Mouse (Mus musculus): ENCODE data around the gene Stpg3. TPM values are rescaled to one million over a fixed set of nuclear protein-coding genes. Genes with fewer than 3 reads are reported as not detected.

Gene Stpg3
- total RNA-seq, 1 experiment from 2014 or later = not detected

GRCm38 (mm10) chr2:25174866-25175689 lies 39.4 kb downstream of the Stpg3 start:
- no peak for ATAC-seq (replicated peaks in 1 of 2; ENCODE audit: insufficient read depth in 1 of 2, low FRiP score in 2 of 2, low TSS enrichment in 1 of 2, low read depth in 1 of 2, poor library complexity in 2 of 2, severe bottlenecking in 2 of 2)

GRCm38 (mm10) chr2:25173821-25174220 lies 40.6 kb downstream of the Stpg3 start:
- no peak for ATAC-seq (replicated peaks in 1 of 2; ENCODE audit: insufficient read depth in 1 of 2, low FRiP score in 2 of 2, low TSS enrichment in 1 of 2, low read depth in 1 of 2, poor library complexity in 2 of 2, severe bottlenecking in 2 of 2)

DNA sequence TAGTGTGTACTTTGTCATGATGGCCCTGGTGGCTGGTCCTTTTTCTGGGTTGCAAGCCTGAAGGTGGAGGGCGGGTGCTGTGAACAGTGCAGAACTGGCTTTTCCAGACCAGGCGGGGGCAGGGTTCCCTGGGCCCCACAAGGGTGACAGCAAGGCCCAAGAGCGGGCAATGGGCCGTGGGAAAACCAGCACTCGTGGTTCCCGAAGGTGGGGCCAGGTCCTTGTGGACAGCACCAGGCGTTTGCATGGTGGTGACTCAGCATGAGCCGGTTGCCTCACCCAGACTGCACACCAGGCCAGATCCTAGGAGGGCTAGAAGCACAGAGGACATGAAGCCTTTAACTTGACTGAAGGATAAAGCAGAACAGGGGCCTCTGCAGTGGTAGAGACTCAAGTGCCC lies 41.8 kb downstream of the Stpg3 start:
- peak in 1 of 2 experiments; percentile 33; a peak in 2 of 4 replicates for ATAC-seq (replicated peaks in 1 of 2; ENCODE audit: insufficient read depth in 1 of 2, low FRiP score in 2 of 2, low TSS enrichment in 1 of 2, low read depth in 1 of 2, poor library complexity in 2 of 2, severe bottlenecking in 2 of 2)

DNA sequence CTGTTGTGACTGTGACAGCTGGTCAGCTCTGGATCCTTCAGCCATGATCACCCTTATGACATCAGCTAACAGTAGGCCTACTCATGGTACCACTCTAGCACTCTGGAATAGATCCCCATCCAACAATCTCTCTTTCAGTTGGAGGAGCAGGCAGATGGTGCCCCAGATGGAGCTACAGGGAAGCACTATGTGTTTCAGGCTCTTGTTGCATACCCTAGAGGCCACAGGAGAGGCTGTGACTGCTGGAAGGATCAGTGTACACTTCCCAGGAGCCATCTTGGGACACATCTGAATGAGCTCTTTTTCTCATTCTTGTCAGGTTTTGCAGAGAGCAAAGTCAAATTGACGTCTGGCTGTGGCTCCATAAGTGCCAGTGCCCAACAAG lies 42.7 kb downstream of the Stpg3 start:
- no peak for ATAC-seq (replicated peaks in 1 of 2; ENCODE audit: insufficient read depth in 1 of 2, low FRiP score in 2 of 2, low TSS enrichment in 1 of 2, low read depth in 1 of 2, poor library complexity in 2 of 2, severe bottlenecking in 2 of 2)

GRCm38 (mm10) chr2:25171101-25171768 lies 43.2 kb downstream of the Stpg3 start:
- ATAC-seq (replicated peaks in 1 of 2; ENCODE audit: insufficient read depth in 1 of 2, low FRiP score in 2 of 2, low TSS enrichment in 1 of 2, low read depth in 1 of 2, poor library complexity in 2 of 2, severe bottlenecking in 2 of 2) = no peak

DNA sequence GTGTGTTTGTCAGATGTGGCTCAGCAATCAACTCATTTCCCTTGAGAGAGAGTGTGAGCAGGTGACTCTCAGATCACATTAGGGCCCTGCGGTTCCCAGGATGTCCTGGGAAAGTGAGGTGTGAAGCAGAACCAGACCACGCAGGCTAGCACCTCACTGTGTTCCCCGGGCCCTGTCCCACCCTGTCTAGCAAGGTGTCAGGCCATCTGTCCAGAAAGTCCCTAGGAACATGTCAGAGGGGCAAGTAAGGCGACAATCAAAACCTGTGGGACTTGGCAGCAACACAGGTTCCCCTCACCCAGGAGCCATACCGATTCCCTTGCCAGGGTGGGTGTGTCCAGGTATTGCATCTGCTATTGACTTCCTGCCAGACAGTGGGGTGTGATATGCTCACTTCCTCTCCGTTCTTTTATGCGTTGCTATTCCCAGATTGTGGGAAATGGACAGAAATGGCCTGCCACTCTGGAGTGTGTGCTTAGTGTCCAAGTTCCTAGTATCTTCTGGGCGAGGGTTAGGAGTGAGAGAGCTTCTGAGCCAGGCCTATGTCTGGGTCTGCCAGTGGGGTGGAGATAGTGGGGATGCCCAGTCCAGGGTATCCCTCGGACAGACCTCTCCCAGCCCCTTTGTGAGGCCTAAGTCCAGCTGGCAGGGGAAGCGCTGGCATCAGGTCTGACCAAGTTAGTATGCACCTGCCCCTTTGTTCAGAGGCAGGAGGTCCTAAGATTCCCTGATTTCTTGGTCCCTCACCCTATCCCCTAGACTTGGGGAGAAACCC lies 43.9 kb downstream of the Stpg3 start:
- ATAC-seq (replicated peaks in 1 of 2; ENCODE audit: insufficient read depth in 1 of 2, low FRiP score in 2 of 2, low TSS enrichment in 1 of 2, low read depth in 1 of 2, poor library complexity in 2 of 2, severe bottlenecking in 2 of 2) = 0 out of 4 replicates have a peak, but pooled peaks of 1 of the 2 experiments have one; percentile 13

- ATAC-seq (replicated peaks in 1 of 2; ENCODE audit: insufficient read depth in 1 of 2, low FRiP score in 2 of 2, low TSS enrichment in 1 of 2, low read depth in 1 of 2, poor library complexity in 2 of 2, severe bottlenecking in 2 of 2) = no peak
Observed at GRCm38 (mm10) chr2:25169778-25170177, 44.7 kb downstream of the Stpg3 start.

GRCm38 (mm10) chr2:25168665-25168978 lies 45.8 kb downstream of the Stpg3 start:
- no peak for ATAC-seq (replicated peaks in 1 of 2; ENCODE audit: insufficient read depth in 1 of 2, low FRiP score in 2 of 2, low TSS enrichment in 1 of 2, low read depth in 1 of 2, poor library complexity in 2 of 2, severe bottlenecking in 2 of 2)

DNA sequence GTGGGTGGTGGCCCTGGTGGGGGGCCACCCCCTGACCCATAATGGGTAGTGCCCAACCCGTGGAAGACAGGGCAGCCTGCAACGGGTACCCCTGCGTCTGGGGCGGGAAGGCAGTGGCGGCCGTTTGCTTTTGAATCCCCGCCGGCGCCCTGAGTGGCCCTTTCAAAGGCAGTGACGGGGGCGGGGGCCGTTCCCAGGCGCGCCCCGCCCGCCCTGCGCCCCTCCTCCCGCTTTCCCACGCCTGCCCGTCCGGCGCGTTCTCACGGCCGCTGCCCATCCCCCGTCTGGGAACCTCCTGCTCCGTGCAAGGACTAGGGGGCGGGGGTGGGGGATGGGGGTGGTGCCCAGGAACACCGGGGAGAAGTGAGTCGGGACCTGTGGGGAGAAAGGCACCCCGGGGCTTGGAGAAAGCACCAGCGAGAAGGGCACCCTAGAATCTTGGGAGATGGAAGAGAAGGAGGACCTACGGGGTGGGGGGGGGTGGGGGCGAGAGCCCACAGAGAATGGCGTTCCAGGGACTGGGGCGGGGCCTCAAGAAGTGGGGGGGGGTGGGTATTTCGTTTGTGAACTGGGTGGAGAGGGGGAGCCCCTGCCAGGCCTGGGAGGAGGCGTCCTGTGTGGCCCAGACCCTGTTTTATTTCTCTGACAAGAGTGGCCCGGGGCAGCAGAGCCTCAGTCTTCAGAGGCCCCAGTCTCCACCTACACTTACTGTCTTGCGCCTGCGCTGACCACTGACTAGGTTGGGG lies 46.3 kb downstream of the Stpg3 start:
- ATAC-seq (replicated peaks in 1 of 2; ENCODE audit: insufficient read depth in 1 of 2, low FRiP score in 2 of 2, low TSS enrichment in 1 of 2, low read depth in 1 of 2, poor library complexity in 2 of 2, severe bottlenecking in 2 of 2) = no peak

DNA sequence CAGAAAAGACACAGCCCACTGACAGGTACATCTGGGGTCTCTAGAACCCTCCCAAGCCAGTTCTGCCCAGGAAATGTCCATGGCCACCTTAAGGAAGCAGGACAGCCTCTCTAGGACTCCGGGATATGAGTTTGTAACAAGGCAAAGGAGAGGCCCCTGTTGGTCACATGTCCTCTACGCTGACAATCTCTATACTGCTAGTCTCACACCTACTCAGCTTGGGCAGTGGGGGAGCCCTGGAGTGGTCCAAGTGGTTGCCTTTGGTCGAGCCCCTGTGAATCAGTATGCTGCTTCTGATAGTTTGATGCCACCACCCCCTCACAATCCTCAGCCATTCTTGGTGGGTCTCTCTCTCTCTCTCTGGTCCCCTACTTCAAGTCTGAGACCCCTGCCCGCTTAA lies 47.0 kb downstream of the Stpg3 start:
- ATAC-seq (replicated peaks in 1 of 2; ENCODE audit: insufficient read depth in 1 of 2, low FRiP score in 2 of 2, low TSS enrichment in 1 of 2, low read depth in 1 of 2, poor library complexity in 2 of 2, severe bottlenecking in 2 of 2) = no peak

Other genes with a start within 250 kb of the Stpg3 start
- 67.4 and 81.5 TPM in 2 replicates for gene Mrpl41, start 239.5 kb downstream of the Stpg3 start, total RNA-seq (2017)
- gene Pnpla7, start 238.6 kb downstream of the Stpg3 start, total RNA-seq (2017) = 41.2 and 70.3 TPM in 2 replicates
- 16.0 and 28.9 TPM in 2 replicates for gene Nsmf, start 160.3 kb downstream of the Stpg3 start, total RNA-seq (2017)
- not detected in 2 replicates for gene Entpd8, start 134.3 kb downstream of the Stpg3 start, total RNA-seq (2017)
- 1.0 TPM in 1 of 2 replicates, not detected in the other for gene Noxa1, start 119.5 kb downstream of the Stpg3 start, total RNA-seq (2017)
- gene Nrarp, start 33.9 kb downstream of the Stpg3 start, total RNA-seq (2017) = 2.6 and 4.4 TPM in 2 replicates
- gene Tor4a, start 17.8 kb downstream of the Stpg3 start, total RNA-seq (2017) = 30.0 and 33.3 TPM in 2 replicates
- gene Nelfb, start 3.1 kb downstream of the Stpg3 start, total RNA-seq (2017) = 40.1 and 53.5 TPM in 2 replicates
- gene Fam166a, start 4.1 kb upstream of the Stpg3 start, total RNA-seq (2017) = not detected in 2 replicates
- 426 and 473 TPM in 2 replicates for gene Tubb4b, start 10.1 kb upstream of the Stpg3 start, total RNA-seq (2017)
- 0.81 TPM in 1 of 2 replicates, not detected in the other for gene Slc34a3, start 19.7 kb upstream of the Stpg3 start, total RNA-seq (2017)
- not detected in 2 replicates for gene Rnf224, start 22.1 kb upstream of the Stpg3 start, total RNA-seq (2017)
- 0.50 TPM in 1 of 2 replicates, not detected in the other for gene Rnf208, start 27.6 kb upstream of the Stpg3 start, total RNA-seq (2017)
- gene Cysrt1, start 27.8 kb upstream of the Stpg3 start, total RNA-seq (2017) = not detected in 2 replicates
- 1.4 and 5.1 TPM in 2 replicates for gene AL732309.1, start 32.2 kb upstream of the Stpg3 start, total RNA-seq (2017)
- 9.9 and 10.8 TPM in 2 replicates for gene Tmem203, start 40.8 kb upstream of the Stpg3 start, total RNA-seq (2017)
- gene Tprn, start 48.0 kb upstream of the Stpg3 start, total RNA-seq (2017) = 8.2 and 10.6 TPM in 2 replicates
- 46.4 and 82.9 TPM in 2 replicates for gene Ssna1, start 57.8 kb upstream of the Stpg3 start, total RNA-seq (2017)
- 39.0 and 46.9 TPM in 2 replicates for gene Anapc2, start 57.8 kb upstream of the Stpg3 start, total RNA-seq (2017)
- not detected in 2 replicates for gene Tmem210, start 73.5 kb upstream of the Stpg3 start, total RNA-seq (2017)
- not detected in 2 replicates for gene Lrrc26, start 75.3 kb upstream of the Stpg3 start, total RNA-seq (2017)
- not detected in 2 replicates for gene Grin1, start 104.5 kb upstream of the Stpg3 start, total RNA-seq (2017)
- 60.9 and 70.9 TPM in 2 replicates for gene Man1b1, start 117.7 kb upstream of the Stpg3 start, total RNA-seq (2017)
- gene Dpp7, start 141.7 kb upstream of the Stpg3 start, total RNA-seq (2017) = 11.9 and 31.6 TPM in 2 replicates
- 8.2 and 12.6 TPM in 2 replicates for gene Uap1l1, start 151.0 kb upstream of the Stpg3 start, total RNA-seq (2017)
- 3.3 and 12.1 TPM in 2 replicates for gene Sapcd2, start 157.7 kb upstream of the Stpg3 start, total RNA-seq (2017)
- not detected in 2 replicates for gene Entpd2, start 181.2 kb upstream of the Stpg3 start, total RNA-seq (2017)
- gene Npdc1, start 184.7 kb upstream of the Stpg3 start, total RNA-seq (2017) = 0.74 and 2.3 TPM in 2 replicates
- gene Fut7, start 208.6 kb upstream of the Stpg3 start, total RNA-seq (2017) = 23.6 and 28.5 TPM in 2 replicates
- gene Abca2, start 214.1 kb upstream of the Stpg3 start, total RNA-seq (2017) = 52.7 and 57.5 TPM in 2 replicates
- gene Clic3, start 242.2 kb upstream of the Stpg3 start, total RNA-seq (2017) = not detected in 2 replicates
- 27.5 and 28.0 TPM in 2 replicates for gene Paxx, start 246.5 kb upstream of the Stpg3 start, total RNA-seq (2017)

Measured in hematopoietic stem cell, adult 5-6 weeks (primary cell).